Mouse (Mus musculus) spleen, postnatal 14 days (tissue): Measurements from ENCODE around the gene Ift122.

Experiments used
- DNase-seq, 2 experiments: peaks; one replicate each; pipeline ENCODE4 v3.0.0; 2021 to 2022; ENCODE audit warnings: low spot score in 2 of 2

The Ift122 gene

GRCm38 (mm10) chr6:115926416-115926815, 73.1 kb downstream of the Ift122 start:
- DNase-seq: no peak

DNA sequence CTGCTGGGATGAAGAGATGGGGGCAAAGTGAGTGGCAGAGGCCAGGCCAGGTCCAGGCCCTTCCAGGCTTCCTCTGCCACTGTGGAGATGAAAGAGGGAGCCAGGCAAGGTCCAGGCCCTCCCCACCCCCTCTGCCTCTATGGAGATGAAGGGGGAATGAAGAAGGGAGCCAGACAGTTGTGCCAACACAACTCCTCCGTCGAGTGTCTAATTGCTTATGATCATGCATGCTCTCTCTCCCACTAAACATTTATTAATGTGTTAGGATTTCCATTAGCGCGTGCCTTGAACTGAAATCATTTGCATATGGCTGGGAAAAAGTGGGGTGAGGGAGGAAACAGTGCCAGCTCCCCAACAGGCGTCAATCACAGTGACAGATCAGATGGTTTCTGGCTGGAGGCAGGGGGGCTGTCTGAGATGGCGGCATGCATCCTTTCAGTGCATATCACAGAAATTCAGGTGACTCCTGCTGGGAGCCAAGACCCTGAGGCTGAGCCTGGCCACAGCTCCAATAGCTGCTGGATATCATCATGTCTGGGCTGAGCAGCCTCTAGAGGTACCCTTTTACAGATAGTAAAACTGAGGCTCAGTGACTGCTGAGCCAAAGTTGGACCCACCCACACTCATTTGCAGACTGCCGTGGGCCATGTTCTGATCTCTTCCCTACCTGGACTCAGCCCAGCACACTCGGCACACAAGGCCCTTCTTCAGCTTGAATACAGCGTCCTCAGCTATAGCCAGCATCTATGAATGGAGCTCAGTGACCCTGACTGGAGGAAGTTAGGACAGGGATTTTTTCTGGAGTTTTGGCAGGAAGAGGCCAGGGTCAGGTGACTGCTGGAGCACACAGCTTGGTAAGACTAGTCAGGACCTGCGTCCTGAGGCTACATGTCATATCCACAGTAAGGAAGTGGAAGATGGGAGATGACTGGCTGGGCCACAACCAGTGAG, 74.3 kb downstream of the Ift122 start:
- DNase-seq: no peak

DNA sequence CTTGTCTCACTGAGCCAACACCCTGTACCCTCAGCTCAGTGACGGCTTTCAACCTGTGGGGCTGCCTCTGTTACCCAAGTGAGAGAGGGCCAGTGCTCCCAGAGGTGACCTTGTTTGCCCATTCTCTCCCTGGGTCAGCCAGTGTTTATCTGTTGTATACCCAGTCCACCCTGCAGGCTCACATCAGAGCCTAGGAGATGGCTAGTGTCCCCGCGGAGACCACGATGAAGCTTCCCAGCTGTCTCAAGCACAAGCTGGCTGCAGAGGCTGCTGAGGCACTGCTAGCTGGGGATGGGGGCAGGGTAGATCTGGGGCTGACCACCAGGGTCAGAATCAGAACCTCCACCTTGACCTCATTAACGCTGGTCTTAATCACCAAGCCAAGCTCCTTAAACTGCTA, 76.7 kb downstream of the Ift122 start:
- no peak for DNase-seq

GRCm38 (mm10) chr6:115931639-115932038, 78.4 kb downstream of the Ift122 start, which contains the start of gene Rho:
Gene Rho (plus strand): TSS chr6:115931748.
- no peak for DNase-seq

DNA sequence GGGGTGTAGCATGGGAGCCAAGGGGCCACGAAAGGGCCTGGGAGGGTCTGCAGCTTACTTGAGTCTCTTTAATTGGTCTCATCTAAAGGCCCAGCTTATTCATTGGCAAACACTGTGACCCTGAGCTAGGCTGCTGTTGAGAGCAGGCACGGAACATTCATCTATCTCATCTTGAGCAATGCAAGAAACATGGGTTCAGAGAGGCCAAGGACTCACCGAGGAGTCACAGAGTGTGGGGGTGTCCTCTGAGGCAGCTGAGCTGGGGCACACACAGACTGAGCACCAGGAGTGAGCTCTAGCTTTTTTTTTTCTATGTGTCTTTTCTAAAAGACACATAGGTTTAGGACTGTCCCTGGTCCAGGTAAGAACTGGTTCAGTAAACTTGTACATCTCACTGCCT, 79.1 kb downstream of the Ift122 start:
- no peak for DNase-seq

DNA sequence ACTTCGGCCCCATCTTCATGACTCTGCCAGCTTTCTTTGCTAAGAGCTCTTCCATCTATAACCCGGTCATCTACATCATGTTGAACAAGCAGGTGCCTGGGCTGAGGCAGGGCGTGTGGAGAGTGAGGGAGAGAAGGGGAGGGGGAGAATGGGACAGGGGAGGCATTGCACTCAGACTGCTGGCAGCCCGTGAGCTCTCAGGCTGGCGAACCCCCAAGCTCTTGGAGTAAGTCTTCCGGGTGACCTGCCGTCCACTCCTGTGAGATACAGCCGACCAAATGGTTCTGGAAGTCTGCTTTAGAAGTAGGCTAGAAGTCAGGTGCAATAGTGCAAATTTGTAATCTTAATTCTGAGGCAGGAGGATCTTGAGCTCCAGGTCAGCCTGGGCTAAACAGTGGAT, 82.3 kb downstream of the Ift122 start:
- DNase-seq: no peak

DNA sequence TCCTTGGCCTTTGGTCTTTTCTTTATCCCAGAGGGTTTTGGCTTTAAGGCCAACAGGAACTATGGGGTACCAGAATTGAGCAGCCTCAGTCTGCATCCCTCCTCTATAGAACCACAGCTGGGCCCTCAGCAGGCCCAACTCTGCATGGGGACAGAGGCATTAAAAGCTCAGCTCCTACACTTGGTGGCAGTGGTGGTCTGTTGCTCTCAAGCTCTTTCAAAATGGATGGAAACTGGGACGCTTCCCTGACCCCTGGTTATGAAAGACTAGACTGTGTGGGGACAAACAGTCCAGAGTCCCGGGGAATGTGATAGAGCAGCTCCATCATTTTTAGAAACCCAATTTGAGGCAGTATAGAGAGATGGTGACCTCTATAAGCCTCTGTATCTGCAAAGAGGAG, 84.7 kb downstream of the Ift122 start:
- DNase-seq: no peak

GRCm38 (mm10) chr6:115938798-115939197, 85.5 kb downstream of the Ift122 start:
- DNase-seq: no peak

GRCm38 (mm10) chr6:115940603-115941002, 87.3 kb downstream of the Ift122 start:
- DNase-seq: no peak

DNA sequence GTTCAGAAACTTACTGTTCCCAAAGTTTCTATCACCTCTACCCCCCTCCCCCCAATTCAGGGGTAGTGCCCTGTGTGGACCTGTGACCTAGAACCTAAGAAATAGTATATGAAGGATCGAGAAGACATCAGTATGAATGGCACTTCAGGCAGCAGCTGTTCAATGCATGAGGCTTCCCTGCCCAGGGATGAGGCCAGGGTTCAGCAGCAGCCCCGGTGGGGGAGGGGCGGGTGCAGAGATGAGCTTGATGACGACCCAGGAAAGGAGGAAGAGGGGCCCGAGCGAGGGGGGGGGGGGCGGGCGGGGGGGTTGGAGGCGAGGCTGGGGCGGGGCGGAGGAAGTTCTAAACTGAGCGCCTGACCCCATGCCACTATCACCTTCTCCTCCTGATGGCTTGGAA, 87.9 kb downstream of the Ift122 start:
- DNase-seq: no peak

DNA sequence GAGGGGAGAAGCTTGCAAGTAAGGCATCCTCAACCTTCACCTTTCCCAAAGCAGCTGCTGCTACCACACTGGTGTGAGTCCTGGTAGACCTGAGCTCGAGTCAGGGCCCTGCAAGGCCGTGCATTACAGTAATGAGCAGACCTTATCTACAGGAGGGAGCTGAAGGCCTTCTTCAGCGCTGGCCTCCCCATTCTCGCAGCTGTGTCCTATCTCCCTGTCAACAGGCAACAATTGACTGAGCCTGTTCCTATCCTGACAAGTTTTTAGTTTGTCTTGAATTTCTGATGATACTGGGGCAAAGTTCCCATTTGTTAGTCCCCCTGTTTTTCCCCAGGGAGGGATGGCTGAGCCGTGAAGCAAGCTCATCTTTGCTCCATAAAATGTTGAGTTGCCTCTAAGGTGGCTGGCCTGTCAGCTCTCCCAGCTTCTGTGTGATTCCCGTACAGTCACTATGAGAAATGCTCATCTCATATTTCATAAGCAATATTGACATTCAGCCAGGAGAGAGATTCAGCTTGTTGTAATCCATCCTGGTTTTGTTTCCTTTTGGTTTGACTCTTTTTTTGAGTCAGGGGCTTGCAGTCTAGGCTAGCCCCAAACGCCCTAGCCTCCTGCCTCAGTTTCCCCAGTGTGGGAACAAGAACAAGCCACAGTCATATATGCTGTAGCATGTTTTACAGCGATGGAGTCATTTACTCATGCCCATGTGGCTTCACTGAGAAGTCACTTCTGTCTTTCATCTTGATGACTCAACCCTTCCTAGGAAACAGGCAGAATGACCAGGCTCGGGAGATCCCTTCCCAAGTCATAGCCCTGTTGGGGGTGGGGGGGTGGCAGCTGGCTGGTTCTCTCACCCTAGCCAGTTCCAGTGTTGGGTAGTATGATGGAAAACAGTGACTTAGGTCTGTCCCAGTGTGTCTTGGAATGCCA, 90.5 kb downstream of the Ift122 start:
- no peak for DNase-seq

DNA sequence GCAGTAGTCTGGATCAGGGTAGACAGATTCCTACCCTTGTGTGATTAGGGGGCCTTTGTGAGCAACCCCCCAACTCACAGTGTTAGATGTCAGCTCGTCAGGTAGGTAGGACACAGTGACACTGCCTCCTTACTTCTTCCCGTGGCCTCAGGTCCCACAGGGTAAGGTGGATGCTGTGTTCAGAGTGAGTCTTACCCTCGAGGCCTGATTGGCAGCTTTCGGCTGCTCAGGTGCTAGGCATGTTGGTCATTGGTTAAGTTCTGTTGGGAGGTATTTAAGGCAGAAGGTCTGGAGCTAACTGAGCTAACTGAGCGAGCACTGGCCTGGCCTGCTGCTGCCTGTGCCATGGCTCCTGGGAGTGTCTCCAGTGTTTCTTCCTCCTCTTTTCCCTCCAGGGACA, 91.4 kb downstream of the Ift122 start, which contains the start of gene H1foo:
Gene H1foo, plus strand, starts transcription at position 301 of the 400 bp plus-strand sequence.
- DNase-seq: no peak

GRCm38 (mm10) chr6:115945633-115946032, 92.4 kb downstream of the Ift122 start:
- no peak for DNase-seq

DNA sequence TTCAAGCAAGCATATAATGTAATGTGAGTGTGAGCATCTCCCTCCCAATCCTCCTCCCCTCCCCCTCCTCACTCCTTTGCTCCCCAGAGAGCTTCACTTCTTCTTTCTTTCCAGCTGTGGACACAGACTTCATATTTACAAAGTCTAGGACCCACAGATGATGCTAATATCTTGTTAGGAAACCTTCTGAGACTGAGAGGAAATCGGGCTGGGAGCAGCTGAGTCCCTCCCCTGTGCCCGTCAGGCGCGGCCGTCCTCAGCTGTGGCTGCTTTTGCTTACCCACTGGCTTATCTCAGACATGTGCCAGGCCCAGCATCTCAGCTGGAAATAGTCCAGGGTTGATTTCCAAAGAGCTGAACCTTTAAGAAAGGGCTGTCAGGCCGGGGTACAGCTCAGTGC, 93.1 kb downstream of the Ift122 start:
- DNase-seq: no peak

GRCm38 (mm10) chr6:115954506-115955074, 101.3 kb downstream of the Ift122 start:
- no peak for DNase-seq

- DNase-seq: no peak
These were observed 101.9 kb downstream of the Ift122 start for GRCm38 (mm10) chr6:115955169-115955568.

GRCm38 (mm10) chr6:115955664-115956063, 102.4 kb downstream of the Ift122 start:
- DNase-seq: no peak

DNA sequence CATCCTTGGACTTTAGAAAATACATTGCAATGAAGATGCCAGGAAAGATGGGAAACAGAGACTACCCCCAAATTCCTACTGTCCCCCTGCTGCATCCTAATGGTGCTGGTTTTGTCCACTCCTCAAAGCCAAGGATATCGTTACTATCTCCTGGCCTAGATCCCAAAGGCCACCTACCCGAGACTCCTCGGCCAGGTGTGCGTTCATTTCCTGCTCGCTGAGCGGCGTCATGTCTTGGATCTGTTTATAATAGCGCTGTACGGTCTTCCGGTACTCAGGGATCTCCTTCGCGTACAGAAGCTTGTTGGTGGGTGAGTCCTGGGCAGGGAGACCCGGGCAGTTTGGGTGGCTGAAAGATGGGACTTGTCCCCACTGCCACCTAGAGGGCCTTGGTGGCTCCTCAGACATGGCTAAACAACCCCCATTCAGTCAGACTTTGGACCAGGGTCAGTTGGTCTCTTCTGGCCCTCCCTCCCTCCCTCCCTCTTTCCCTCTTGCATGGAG, 103.2 kb downstream of the Ift122 start:
- DNase-seq: no peak

DNA sequence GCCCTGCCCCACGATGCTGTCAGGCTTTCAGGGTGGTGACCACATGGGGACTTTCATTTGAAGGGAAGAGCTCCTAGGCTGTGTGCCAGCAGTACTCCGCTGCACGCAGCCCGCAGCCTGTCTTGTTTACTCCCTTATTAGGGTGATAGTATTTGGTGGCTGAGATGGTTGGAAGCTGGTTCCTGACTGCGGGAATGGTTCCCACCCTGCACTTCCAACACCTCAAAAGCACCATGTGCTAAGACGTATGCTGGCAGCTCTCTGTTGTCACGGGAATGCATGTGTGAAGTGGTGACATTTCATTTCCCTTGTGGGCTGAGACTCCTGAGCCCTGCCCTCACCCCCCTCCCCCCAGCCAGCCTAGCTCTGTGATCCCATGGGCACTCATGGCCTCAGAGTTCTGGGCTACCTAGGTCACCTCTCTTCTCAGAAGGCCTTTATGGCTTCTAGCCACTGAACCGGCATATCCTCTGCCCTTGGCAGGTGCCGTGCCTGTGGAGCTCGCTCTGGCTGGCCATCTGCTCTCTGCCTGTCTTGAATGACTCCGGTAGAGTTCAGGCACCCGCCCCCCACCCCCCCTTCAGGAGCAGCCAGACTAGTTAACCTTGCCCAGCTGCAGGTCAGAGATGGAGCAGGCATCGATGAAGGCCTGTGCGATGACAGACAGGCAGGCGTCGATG, 103.8 kb downstream of the Ift122 start:
- DNase-seq: no peak

- DNase-seq: no peak
These were observed 104.4 kb downstream of the Ift122 start for GRCm38 (mm10) chr6:115957681-115958080.

- no peak for DNase-seq
These were observed 105.2 kb downstream of the Ift122 start for GRCm38 (mm10) chr6:115958445-115958844.
